Mouse (Mus musculus) ES-E14 (cell line): ENCODE data around the gene Trpv1.

Source experiments
- CHD2 ChIP-seq: IDR thresholded peaks from 2 replicates; pipeline ENCODE4 v1.6.1; 2014; ENCODE audit warnings: mild to moderate bottlenecking, low read depth, low read length, inconsistent platforms
- MAFK ChIP-seq: IDR thresholded peaks from 2 replicates; pipeline ENCODE4 v1.6.1; 2014; ENCODE audit warnings: mild to moderate bottlenecking, low read depth, low read length, inconsistent platforms; ENCODE audit not compliant: insufficient read depth
- ZC3H11A ChIP-seq: IDR thresholded peaks from 2 replicates; pipeline ENCODE4 v1.6.1; 2012; ENCODE audit warnings: low read depth, mild to moderate bottlenecking, inconsistent platforms, low read length, borderline replicate concordance

DNA sequence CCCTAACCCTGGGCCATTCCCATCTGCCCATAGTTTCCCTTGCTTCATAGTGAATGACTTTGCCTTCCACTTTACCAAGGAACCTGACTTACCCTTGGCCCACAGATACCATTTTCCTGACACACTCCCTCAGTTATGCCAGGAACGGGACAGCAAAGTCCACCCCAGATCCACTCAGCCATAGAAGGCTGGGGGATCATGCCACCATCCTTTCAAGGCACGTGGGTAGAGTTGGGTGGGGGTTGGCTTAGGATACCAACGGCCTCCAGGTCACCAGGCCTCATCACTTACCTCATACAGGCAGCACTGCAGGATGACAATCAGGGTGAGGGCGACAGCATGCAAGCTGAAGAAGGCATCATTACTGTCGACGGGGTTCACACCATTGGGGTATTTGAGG is 46.9 kb upstream of the Trpv1 start:
- TF ChIP-seq ZC3H11A, result no peak
- TF ChIP-seq CHD2, result no peak
- no peak for TF ChIP-seq MAFK
